Mouse (Mus musculus) kidney, adult 9 months (tissue): ENCODE measurements around the gene Ces3a.
A peak's percentile ranks its signal among the peaks of the same experiment; 100 is the strongest.
"Not testable (repeated sequence)": the region's sequence is repeated elsewhere in the genome, so short reads cannot be mapped to it uniquely, and the experiment has no call there.

ENCODE experiments used
- DNase-seq: peaks from one replicate; pipeline ENCODE4 v3.0.0; 2022

Ces3a gene

GRCm38 (mm10) chr8:105048371-105048854 lies at the start of gene Ces3a:
TSS of gene Ces3a (plus strand) at chr8:105048601.
- no peak for DNase-seq

- peak; percentile 35 for DNase-seq
These were observed 49.2 kb upstream of the Ces3a start for GRCm38 (mm10) chr8:104999183-104999582.

GRCm38 (mm10) chr8:105000586-105000985 lies 47.8 kb upstream of the Ces3a start, which contains the start of gene Ces2h:
TSS of gene Ces2h (plus strand) at chr8:105000853.
- peak; percentile 92 for DNase-seq

- DNase-seq: peak; percentile 83
These were observed 38.4 kb upstream of the Ces3a start for GRCm38 (mm10) chr8:105010000-105010399.

GRCm38 (mm10) chr8:105011136-105011535 lies 37.3 kb upstream of the Ces3a start:
- peak; percentile 62 for DNase-seq

- DNase-seq: no peak
These were observed 34.0 kb upstream of the Ces3a start for GRCm38 (mm10) chr8:105014391-105014790.

- peak; percentile 64 for DNase-seq
These were observed 26.4 kb upstream of the Ces3a start for GRCm38 (mm10) chr8:105021954-105022353.

- peak; percentile 82 for DNase-seq
These were observed 25.3 kb upstream of the Ces3a start for GRCm38 (mm10) chr8:105023087-105023486.

GRCm38 (mm10) chr8:105025050-105025449 lies 23.4 kb upstream of the Ces3a start:
- peak; percentile 59 for DNase-seq

- no peak for DNase-seq
These were observed 4.9 kb upstream of the Ces3a start for GRCm38 (mm10) chr8:105043510-105043909.

GRCm38 (mm10) chr8:105045824-105046401 lies 2.5 kb upstream of the Ces3a start:
- DNase-seq: no peak

GRCm38 (mm10) chr8:105056211-105056610 lies 7.8 kb downstream of the Ces3a start:
- DNase-seq: no peak

GRCm38 (mm10) chr8:105060056-105060455 lies 11.7 kb downstream of the Ces3a start:
- no peak for DNase-seq

- peak; percentile 84 for DNase-seq
These were observed 18.4 kb downstream of the Ces3a start for GRCm38 (mm10) chr8:105066761-105067160.

GRCm38 (mm10) chr8:105067905-105068304 lies 19.5 kb downstream of the Ces3a start:
- peak; percentile 61 for DNase-seq

GRCm38 (mm10) chr8:105068971-105069370 lies 20.6 kb downstream of the Ces3a start:
- DNase-seq: peak; percentile 57

GRCm38 (mm10) chr8:105076601-105077000 lies 28.2 kb downstream of the Ces3a start:
- DNase-seq: peak; percentile 55

- no peak for DNase-seq
These were observed 28.7 kb downstream of the Ces3a start for GRCm38 (mm10) chr8:105077071-105077470.

- no peak for DNase-seq
These were observed 30.2 kb downstream of the Ces3a start for GRCm38 (mm10) chr8:105078591-105078990.

- no peak for DNase-seq
These were observed 32.5 kb downstream of the Ces3a start for GRCm38 (mm10) chr8:105080814-105081336.

GRCm38 (mm10) chr8:105083449-105084050 lies 35.1 kb downstream of the Ces3a start, which contains the start of gene Ces3b:
TSS of gene Ces3b (plus strand) at chr8:105083753.
- no peak for DNase-seq

GRCm38 (mm10) chr8:105088166-105088565 lies 39.8 kb downstream of the Ces3a start:
- not testable (repeated sequence) for DNase-seq

- DNase-seq: no peak
These were observed 40.2 kb downstream of the Ces3a start for GRCm38 (mm10) chr8:105088581-105088980.

GRCm38 (mm10) chr8:105093992-105094391 lies 45.6 kb downstream of the Ces3a start:
- DNase-seq: no peak
